Mouse (Mus musculus): ENCODE results near the gene Rpl18a.
A peak's percentile ranks its signal among the peaks of the same experiment; 100 is the strongest.
"Not testable (repeated sequence)": the region's sequence is repeated elsewhere in the genome, so short reads cannot be mapped to it uniquely, and the experiment has no call there.

Gene Rpl18a

DNA sequence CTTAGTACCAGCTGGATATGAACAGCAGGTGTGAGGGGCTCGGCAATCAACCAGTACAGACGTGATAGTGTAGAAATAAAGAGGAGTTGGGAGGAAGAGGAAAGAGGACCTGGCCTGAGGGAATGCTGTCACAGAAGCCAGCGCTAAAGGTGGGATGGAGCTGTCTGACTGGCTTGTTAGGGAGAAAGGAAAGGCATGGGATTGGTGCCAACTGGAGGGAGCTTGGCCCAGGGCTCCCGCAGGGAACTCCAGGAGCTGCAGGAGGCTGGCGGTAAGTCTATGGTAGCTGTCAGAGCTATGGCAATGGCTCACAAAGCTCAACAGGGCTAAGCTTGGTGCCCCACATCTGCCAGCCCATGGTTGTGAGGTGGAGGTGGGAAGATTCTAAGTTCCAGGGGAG, 5.0 kb upstream of the Rpl18a start:
- peak; percentile 4 for DNase-seq

- DNase-seq = peak; percentile 8
Measured at GRCm38 (mm10) chr8:70900872-70901387, 3.7 kb upstream of the Rpl18a start.

DNA sequence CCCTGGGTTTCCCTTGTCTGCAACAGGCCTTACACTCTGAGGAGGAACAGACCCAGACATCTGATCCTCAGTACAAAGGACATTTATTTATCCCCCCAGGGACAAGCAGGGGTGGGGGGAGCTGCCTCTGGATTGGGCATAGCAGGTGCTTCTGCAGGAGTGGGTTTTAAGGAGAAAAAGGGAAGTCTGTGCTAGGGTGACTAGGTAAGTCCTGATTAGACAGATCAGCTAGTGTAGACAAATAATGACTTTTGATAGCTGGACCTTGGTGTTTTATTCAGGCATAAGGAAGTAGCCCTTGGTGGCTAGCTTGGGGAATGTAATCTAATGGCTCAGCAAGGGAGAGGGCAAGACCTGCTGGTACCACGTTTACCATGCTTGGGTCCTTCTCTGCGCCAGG, 2.0 kb upstream of the Rpl18a start:
- DNase-seq = no peak

DNA sequence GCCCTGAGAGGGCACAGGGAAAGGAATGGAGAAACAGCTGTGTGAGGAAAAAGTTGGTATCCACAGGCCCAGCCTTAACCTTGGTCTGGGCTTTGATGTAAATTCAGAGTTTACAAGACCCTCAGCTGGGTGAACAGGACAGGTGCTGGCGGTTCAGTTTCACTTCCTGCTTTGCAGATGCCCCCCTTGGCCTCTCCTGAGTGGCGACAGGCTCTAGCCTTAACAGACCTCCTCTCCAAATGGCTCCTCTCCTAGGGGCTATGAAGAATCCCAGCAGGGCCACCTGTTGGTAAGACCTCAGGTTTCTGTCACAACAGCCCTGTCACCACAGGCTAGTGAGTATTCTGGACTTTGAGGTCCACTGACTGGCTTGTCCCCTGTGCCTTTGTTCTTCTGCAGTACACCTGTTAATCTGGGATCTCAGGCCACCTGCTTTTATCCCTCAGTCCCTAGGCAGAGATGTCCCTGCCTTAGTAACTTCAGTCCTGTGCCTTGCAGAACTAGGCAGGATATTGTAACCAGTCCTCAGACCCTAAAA, 1.5 kb upstream of the Rpl18a start:
- no peak for DNase-seq

- peak; percentile 83 for DNase-seq
Measured at GRCm38 (mm10) chr8:70897681-70898413, 635 bp upstream of the Rpl18a start.

GRCm38 (mm10) chr8:70896316-70897020, 744 bp downstream of the Rpl18a start:
- DNase-seq = no peak

- DNase-seq = not testable (repeated sequence)
Measured at GRCm38 (mm10) chr8:70895571-70896259, 1.5 kb downstream of the Rpl18a start.

DNA sequence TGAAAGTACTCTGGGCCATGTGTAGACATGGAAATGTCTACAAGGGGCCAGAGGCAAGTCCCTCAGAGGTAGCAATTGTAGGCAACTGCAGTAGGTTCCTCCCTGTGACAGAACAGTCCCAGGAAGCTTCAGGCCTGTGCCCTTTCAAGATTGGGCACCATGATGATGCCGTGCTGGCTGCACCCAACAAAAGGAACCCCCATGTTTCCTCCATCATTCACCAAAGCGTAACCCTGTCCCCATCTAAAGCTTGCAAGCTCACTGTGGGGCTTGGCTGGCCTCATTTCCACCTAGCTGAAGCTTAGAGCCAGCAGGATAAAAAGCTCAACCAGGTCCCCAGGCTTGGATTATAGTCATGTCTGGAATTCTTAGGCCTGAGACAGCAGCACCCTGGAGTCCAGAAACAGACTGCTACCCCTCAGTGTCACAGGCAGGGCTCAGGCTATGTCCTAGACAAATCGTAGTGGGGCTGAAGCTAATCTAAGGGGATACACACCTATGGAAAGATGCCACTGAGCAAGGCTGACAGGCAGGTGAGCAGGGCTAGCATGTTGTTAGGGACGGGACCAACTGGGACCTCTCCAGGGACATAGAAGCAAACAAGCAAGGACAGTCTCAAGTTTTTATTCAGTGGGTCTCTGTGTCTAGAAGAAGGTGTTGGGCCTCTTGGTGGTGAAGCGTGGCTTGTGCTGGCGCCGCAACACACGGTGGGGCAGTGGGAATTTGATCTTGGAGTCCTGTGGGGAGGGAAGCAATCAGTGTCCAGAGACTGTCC, 2.3 kb downstream of the Rpl18a start:
- DNase-seq = no peak

DNA sequence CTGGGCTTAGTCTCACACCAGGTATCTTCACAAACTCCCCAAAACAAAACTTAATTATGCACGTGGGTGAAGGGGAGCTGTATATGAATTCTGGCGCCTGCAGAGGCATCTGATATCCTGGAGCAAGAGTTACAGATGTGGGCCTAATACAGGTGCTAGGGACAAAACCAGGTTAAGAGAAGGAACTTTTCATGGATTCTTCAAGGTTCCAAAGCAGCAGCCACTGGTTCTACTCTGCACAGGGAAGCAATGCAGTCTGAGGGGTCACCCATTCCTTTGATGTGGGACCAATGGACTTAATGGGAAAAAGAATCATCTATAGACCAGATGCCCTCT, 2.9 kb downstream of the Rpl18a start:
- no peak for DNase-seq

DNA sequence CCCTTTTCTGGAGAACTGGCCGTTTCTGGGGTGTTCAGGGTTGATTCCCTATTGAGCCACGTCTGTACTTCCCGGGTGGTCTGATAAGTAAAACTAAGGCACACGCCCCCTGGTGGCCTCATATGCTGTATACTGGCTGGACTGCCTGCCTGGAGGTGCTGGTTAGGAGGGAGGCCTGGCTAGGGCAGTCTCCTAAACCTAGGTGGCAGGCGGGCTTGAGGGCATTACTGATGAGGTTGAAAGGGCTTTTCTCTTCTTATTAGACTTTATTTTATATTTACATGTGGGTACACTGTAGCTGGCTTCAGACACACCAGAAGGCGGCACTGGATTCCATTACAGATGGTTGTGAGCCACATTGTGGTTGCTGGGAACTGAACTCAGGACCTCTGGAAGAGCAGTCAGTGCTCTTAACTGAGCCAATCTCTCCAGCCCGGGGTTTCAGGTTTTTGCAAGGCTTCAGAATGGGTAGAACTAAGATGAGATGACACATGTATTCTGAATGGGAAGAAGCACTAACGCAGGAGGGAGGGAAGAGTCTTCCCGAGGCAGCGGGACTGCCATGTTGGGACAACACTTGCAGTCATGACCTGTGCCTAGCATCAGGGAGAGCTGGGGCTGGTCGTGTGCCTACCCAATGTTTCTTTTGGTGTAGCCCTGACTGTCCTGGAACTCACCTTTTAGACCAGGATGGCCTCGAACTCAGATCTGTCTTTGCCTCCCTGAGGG, 3.4 kb downstream of the Rpl18a start:
- DNase-seq = peak; percentile 85

- DNase-seq = no peak
Measured at GRCm38 (mm10) chr8:70892896-70893655, 4.1 kb downstream of the Rpl18a start.

DNA sequence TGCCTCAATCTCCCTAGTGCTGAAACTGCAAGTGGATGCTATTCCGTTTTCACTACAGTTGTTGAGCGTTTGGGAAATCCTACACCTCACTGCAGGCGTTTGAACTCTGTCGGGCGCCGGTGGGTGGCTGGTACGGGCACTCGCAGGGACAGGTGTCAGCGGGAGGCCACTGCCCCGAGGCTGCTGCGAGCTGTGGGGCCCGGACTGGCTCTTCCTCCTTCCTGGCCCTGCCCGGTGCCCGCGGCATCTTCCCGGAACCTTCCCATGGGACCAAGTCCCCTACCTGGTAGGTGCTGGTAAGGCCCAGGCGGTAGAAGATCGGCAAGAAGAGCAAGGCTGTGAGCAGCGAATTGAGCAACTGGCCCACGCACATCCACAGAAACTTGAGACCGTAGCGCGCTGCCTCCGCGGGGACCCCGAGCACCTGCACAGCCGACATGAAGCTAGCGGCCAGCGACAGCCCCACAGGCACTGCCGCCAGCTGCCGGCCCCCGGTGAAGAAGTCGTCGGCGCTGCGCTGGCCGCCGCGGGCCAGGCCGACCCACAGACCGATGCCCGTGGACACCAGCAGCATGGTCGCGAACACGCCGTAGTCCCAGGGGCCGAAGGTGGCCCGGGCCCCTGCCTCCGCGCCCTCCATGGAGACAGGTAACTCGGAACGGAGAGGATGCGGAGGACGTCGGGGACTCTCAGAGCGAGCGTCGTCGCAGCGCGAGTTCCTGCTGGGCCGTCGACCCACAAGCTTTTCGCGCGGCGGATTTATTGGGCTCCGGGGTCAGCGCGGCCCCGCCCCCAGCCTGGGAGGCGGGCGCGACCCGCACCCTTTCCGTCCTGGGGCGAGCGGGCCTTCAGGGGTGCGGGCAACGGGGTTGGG, 5.0 kb downstream of the Rpl18a start, which contains the start of gene Slc5a5:
Slc5a5 (minus strand) TSS at position 736 of the 874 bp plus-strand sequence.
- no peak for DNase-seq

DNA sequence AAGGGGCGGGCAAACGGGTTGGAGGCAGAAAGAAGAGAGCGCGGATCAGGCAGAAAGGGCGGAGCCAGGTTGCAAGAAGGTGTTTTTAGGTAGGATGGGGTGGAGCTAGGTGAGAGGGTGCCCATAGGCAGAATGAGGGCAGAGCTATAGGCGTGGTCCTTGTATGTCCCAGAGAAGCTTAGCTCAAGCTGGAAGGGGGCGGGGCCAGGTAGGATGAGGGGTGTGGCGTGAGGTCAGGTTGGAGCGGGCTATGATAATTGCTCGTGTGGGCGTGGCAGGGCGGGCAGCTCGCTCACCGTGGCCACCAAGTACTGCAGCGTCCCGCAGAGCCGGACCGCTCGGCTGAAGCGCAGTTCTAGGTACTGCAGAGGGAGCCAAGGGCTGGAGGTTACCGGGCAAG, 5.9 kb downstream of the Rpl18a start:
- DNase-seq = no peak

GRCm38 (mm10) chr8:70890656-70891055, 6.6 kb downstream of the Rpl18a start:
- DNase-seq = no peak

DNA sequence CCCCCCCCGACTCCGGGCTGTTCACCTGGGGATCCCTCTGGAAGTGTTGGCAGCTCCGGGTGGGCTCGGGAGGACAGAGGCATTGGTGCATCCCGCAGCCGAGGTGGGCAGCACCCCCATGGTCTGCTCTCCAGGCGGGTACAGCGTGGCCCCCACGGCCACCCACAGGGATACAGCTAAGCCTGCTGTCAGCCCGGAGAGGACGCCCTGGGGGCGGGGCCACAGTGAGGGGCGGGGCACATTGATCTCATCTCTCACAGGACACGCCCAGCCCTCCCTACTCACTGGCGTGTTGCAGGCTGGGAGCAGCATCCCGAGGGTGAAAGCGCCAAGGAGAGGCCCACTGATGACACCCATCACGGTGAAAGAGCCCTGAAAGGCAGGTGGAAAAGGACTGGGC, 9.5 kb downstream of the Rpl18a start:
- DNase-seq = no peak

- DNase-seq = no peak
Measured at GRCm38 (mm10) chr8:70885612-70886011, 11.6 kb downstream of the Rpl18a start.

DNA sequence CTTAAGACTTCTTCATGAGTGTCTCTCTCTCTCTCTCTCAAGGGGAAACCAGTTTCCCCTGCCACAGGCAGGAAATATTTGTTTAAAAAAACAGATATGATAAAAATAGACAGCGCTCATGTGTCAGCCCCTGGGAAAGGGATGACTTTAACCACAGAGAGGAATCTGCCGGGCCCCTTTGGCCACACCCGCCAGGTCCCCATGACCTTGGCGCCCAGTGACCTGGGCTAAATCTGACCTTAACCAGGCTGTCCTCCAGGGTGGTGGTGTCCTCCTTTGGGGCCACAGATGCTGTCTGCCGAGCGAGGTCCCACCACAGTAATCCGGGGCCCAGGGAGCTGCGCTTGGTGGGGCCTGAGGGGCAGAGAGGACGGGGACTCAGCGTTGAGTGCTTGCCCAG, 12.5 kb downstream of the Rpl18a start:
- DNase-seq = no peak

DNA sequence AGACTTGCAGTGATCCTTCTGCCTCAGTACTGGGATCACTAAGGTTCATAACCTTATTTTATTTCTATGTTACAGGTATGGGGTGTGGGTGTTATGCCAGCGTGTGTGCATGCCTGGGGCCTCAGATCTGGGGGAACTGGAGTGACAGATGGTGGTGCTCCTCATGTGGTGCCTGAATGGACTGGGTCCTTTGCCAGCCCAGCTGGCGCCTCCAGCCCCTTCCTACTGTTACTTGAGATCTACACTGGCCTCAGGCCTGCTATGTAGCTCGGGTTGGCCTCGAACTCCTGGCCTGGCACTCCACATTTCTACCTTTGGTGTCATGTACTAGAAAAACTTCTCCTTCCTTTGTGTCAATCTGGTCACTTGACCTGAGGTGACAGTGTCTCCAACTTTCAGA, 13.0 kb downstream of the Rpl18a start:
- no peak for DNase-seq

GRCm38 (mm10) chr8:70880546-70880945, 16.7 kb downstream of the Rpl18a start:
- DNase-seq = no peak

GRCm38 (mm10) chr8:70880126-70880525, 17.1 kb downstream of the Rpl18a start:
- DNase-seq = no peak
